Mouse (Mus musculus): ENCODE measurements around the gene Fgf15.

Gene Fgf15

GRCm38 (mm10) chr7:144896294-144897218, at the start of gene Fgf15:
Fgf15 (plus strand) TSS chr7:144896531.
- DNase-seq (ENCODE audit: low read depth, low spot score) = peak; percentile 14

- no peak for DNase-seq (ENCODE audit: low read depth, low spot score)
Observed at GRCm38 (mm10) chr7:144847067-144847466, 49.3 kb upstream of the Fgf15 start, which contains the start of gene Fgf4. Fgf4 (plus strand) TSS chr7:144847367.

DNA sequence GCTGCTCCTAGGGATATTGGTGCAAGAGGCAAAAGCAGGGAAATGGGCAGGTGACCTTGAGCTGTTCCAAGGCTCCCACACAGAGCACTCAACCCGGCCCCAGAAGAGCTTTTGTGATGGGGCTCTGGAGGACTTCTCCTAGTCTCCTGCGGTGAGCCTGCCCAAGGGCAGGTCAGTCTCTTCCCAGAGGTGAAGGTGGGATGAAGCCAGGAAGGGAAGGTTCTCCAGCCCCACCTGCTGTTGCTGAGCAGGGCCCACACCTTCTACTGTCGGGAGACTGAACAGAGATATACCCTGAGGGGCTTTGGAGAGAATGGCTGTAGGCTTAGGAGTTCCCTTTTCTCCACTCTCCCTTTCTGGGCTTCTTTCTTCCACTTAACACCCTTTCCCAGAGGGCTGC, 45.0 kb upstream of the Fgf15 start:
- DNase-seq (ENCODE audit: low read depth, low spot score) = no peak

DNA sequence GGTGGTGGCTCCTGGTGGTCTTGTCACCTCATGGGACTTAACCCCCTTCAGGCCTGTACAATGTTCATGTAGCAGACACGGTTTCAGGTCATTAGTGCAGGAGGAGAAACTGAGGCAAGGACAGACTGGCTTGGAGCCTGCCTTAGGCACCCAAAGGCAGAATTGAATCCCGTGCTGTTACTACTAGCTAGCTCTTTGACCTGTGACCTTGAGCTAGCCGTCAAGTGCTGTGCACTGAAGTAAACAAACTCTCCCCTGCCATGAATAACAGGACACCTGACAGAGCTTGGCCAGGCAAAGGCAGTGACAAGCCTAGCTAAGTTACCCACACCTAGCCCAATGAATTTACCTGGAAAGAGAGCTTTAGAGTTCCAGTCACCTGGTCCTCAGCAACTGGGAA, 41.4 kb upstream of the Fgf15 start:
- no peak for DNase-seq (ENCODE audit: low read depth, low spot score)

DNA sequence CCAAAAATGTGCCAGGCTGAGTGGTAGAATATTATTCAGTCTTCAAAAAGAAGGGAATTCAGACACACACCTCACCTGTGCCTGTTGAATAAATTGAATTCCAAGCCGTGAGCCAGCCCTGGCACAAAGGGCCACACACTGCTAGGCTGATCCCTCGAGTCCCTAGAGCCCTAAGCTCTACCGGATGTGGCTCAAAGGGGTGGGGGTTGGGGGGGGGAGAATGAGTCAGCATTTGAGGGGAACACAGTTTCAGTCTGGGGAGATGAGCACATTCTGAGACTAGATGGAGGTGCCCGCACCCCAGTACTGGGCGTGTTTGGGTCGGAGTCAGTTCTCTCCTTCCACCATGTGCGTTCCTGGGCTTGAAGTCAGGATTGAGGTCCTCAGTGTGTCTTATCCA, 39.2 kb upstream of the Fgf15 start:
- no peak for DNase-seq (ENCODE audit: low read depth, low spot score)

- no peak for DNase-seq (ENCODE audit: low read depth, low spot score)
Observed at GRCm38 (mm10) chr7:144857826-144858342, 38.4 kb upstream of the Fgf15 start.

- DNase-seq (ENCODE audit: low read depth, low spot score) = no peak
Observed at GRCm38 (mm10) chr7:144858702-144859101, 37.6 kb upstream of the Fgf15 start.

- no peak for DNase-seq (ENCODE audit: low read depth, low spot score)
Observed at GRCm38 (mm10) chr7:144861056-144861768, 35.1 kb upstream of the Fgf15 start.

GRCm38 (mm10) chr7:144861769-144862070, 34.6 kb upstream of the Fgf15 start:
- DNase-seq (ENCODE audit: low read depth, low spot score) = no peak

DNA sequence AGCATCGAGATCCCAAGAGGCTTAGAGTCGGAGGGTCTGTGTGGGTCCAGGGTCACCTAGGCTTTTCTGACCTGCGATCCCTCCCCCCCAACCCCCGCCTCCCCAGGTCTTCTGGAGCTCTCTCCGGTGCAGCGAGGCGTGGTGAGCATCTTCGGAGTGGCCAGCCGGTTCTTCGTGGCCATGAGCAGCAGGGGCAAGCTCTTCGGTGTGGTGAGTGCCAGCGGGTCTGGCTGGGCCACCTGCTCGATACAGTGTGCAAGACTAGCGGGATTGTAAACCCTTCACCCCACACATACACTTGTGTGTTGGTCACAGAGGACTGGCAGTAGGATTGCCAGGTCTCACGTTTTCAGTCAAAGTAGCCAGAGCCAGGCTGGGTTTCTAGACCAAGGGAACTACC, 34.2 kb upstream of the Fgf15 start:
- peak; percentile 12 for DNase-seq (ENCODE audit: low read depth, low spot score)

DNA sequence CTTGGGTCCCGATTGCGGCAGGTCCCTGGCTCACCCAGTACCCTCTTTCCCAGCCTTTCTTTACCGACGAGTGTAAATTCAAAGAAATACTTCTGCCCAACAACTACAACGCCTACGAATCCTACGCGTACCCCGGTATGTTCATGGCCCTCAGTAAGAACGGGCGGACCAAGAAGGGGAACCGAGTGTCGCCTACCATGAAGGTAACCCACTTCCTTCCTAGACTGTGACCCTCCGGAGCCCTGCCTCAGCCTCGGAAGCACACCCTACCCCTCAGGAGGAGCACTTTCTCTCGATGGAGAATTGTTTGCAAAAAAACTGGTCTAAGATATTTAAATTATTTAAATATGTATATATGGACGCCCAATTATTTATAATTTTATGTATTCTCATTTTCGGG, 33.6 kb upstream of the Fgf15 start:
- no peak for DNase-seq (ENCODE audit: low read depth, low spot score)

DNA sequence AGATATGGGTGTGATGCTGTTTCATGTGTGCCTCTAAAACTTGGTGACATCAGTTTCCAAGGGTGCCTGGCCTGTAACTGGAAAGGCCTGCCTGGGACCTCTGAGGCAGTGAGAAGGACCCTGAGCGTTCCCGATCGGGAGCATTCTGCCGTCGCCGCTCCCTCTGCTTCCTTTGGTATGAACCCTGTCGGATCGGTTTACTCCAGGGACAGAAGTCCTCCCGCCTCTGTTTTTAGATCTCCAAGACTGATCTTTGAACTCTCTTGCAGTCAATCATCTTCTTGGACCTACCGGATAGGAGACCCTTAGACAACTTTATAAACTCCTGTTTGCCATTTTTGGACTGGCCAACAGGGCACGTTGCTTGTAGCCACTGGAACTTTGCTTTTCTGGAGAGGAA, 33.1 kb upstream of the Fgf15 start:
- no peak for DNase-seq (ENCODE audit: low read depth, low spot score)

GRCm38 (mm10) chr7:144864160-144864670, 32.1 kb upstream of the Fgf15 start:
- no peak for DNase-seq (ENCODE audit: low read depth, low spot score)

DNA sequence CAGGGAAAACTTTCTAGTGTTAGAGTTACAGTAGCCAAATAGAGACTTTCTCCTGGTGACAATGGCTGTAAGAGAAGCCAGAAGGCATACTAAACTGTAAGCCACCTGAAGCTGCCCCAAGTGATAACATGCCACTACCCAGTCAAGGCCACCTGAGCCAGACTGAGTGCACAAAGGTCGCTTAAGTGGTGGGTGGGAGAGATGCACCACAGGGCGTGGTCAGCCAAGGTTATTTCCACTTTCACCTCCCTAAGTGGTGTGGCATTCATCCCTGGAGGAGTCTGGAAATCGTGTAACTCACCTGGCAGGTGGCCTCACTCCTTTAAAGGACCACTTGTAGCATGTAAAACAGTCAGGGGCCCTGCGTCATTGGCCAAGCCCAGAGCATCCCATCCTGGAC, 29.2 kb upstream of the Fgf15 start:
- DNase-seq (ENCODE audit: low read depth, low spot score) = no peak

DNA sequence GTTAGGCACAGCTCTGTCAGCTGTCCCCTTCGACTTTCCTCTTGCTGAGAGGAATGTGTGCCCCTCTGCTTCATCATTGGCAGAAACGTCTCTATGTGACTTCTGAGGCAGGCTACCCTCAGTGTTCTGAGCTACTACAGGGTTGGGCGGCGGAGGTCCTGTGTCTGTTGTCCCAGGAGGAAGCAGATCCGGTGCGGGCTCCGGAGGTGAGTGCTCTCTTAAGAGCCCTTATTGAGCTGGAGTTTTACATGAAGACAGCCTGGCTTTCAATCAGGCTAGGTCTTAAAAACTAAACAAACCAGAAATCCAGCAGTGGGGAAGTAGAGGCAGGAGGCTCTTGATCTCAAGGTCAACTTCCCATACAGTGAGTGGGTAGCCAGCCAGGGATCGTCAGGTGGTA, 28.7 kb upstream of the Fgf15 start:
- DNase-seq (ENCODE audit: low read depth, low spot score) = no peak

DNA sequence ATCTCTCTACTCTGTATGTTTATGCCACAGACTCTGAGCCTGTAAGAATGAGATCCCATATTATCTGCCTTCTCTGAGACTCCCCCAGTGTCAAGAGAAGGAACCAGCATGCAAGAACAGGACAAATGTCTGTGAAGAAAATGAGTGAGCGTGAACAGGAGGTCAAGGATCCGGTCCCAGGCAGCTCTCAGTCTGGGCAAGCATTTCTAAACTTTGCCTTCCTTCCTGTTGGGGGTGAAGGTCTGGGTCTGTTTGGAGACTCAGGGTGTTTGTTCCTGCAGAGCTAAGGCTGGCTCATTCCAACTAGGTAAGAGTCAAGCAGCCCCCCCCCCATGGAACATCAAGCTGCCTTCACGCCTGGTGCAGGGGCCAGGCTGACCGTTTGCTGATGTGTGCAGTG, 23.9 kb upstream of the Fgf15 start:
- DNase-seq (ENCODE audit: low read depth, low spot score) = no peak

DNA sequence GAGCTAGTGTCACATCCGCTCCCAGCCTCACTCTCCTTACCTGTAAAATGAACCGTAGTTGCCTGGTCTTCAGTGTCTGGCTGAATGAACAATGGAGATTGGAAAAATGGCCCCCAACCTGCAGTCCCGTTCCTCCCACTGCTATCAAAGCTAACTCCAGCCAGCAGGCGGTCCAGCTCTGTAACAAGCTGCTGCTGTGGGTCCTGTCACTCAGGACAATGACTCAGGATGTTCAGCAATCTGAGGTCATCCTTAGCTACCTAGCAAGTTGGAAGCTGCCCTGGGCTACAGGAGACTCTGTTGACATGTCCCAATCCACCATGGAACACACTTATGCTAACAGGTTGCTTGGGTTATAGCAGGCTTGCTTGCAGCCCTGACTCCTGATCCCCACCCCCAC, 23.2 kb upstream of the Fgf15 start:
- DNase-seq (ENCODE audit: low read depth, low spot score) = no peak

- DNase-seq (ENCODE audit: low read depth, low spot score) = no peak
Observed at GRCm38 (mm10) chr7:144874226-144874625, 22.1 kb upstream of the Fgf15 start.

GRCm38 (mm10) chr7:144878401-144878800, 17.9 kb upstream of the Fgf15 start:
- DNase-seq (ENCODE audit: low read depth, low spot score) = no peak

- no peak for DNase-seq (ENCODE audit: low read depth, low spot score)
Observed at GRCm38 (mm10) chr7:144883106-144883505, 13.2 kb upstream of the Fgf15 start.

- no peak for DNase-seq (ENCODE audit: low read depth, low spot score)
Observed at GRCm38 (mm10) chr7:144887672-144888071, 8.7 kb upstream of the Fgf15 start.

DNA sequence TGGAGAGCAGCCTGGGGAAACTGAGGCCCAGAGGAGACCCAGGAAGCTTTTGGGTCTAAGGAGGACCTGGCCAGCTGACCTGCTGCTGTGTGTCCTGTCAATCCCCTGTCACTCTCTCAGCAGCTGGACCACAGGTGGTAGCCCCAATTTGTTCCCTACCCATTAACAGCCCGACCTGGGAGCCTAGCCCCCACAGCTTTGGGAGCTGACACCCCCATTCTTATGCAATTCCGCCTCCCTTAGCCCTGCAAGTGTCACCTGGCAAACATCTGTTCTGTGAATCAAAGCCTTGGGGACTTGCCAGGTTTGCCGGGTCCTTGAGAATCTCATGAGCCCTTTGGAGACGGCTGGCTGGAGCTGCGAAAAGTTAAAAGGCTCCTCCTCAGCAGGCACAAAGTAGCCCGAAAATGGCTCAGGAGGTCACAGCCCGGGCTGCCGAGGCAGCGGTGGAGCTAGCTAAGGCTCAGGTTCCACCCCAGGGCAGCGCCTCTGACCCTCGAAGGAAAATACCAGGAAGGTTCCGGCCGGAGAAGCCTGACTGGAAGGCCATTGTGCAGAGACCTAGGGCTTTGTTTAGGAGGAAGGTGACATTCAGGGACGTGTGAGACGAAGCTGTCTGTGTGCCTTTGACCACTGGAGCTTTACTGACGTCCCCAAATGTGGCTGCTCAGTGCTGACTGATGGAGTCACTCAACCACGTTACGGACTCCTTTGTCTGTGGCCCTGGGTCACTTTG, 7.6 kb upstream of the Fgf15 start:
- no peak for DNase-seq (ENCODE audit: low read depth, low spot score)
